9 mouse cellular contexts compared by ENCODE assay signal in the genomic region with DNA sequence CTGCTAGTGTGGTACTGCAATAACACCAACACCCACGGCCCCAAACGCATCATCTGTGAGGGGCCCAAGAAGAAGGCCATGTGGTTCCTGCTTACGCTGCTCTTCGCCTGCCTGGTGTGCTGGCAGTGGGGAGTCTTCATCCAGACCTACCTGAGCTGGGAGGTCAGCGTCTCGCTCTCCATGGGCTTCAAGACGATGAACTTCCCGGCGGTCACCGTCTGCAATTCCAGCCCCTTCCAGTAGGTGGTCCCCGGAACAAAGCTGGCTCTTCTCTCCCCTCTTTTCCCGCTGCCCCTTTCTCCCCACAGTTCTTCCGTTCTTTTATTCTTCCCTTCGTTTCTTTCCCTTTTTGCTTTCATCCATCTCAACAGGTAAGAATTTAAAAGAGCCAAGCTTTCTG. TPM values are rescaled to one million over a fixed set of nuclear protein-coding genes. Genes with fewer than 3 reads are reported as not detected.
DNase-seq lines count a peak whose midpoint lies in the region; ATAC-seq and TF ChIP-seq lines count a peak whose summit lies in the region.
"Had no signal": no experiment of that assay in that cellular context is flagged by ENCODE, and none has a peak within 500 bp of the region (broad histone marks: within the 10 kb centered on the region; RNA-seq: fewer than 3 reads in every experiment).

No protein-coding gene starts in this region.

- no peak for TF ChIP-seq POLR2A in kidney, adult 2 months (IDR thresholded peaks at IDR 0.05; ENCODE audit: low read depth, low read length)

- WGBS in forebrain, postnatal 0 days, result 12% methylated on average over 14 of the region's 14 CpGs
- WGBS in kidney, adult 2 months, result 10% methylated on average over 14 of the region's 14 CpGs
- WGBS in stomach, embryonic 15.5 days, result 9% methylated on average over 14 of the region's 14 CpGs

- no peak overlapping the region for H3K9ac ChIP-seq in forebrain, postnatal 0 days
- no peak overlapping the region for H3K9ac ChIP-seq in stomach, embryonic 15.5 days

- H3ac ChIP-seq in C2C12 (ENCODE audit: control insufficient read depth, insufficient read length, low read depth), result no peak overlapping the region

- no peaks in the 10 kb centered on the region for H3K79me2 ChIP-seq in C2C12 (ENCODE audit: control insufficient read depth, insufficient read depth)

- H3K36me3 ChIP-seq in C2C12 (ENCODE audit: control insufficient read depth, insufficient read depth), result no peaks in the 10 kb centered on the region
- H3K36me3 ChIP-seq in forebrain, postnatal 0 days (ENCODE audit: insufficient read depth), result no peaks in the 10 kb centered on the region
- no peaks in the 10 kb centered on the region for H3K36me3 ChIP-seq in kidney, adult 2 months (ENCODE audit: control insufficient read depth, insufficient read depth, low read length)
- H3K36me3 ChIP-seq in stomach, embryonic 15.5 days, result no peaks in the 10 kb centered on the region

- TF ChIP-seq CTCF in C2C12 (IDR thresholded peaks at IDR 0.05; ENCODE audit: control insufficient read depth, insufficient read depth, insufficient read length), result peak; percentile 3
- TF ChIP-seq CTCF in forebrain, postnatal 0 days (IDR thresholded peaks at IDR 0.05; ENCODE audit: low read depth), result peak; percentile 66
- TF ChIP-seq CTCF in kidney, adult 2 months (conservative IDR thresholded peaks at IDR 0.05; ENCODE audit: insufficient read depth, insufficient read length, low read depth, low read length), result peak; percentile 61

- H3K27ac ChIP-seq in forebrain, postnatal 0 days (ENCODE audit: low read depth, low read length), result no peak overlapping the region
- no peak overlapping the region for H3K27ac ChIP-seq in kidney, adult 2 months (ENCODE audit: insufficient read depth, low read depth, low read length)
- no peak overlapping the region for H3K27ac ChIP-seq in stomach, embryonic 15.5 days

- H3K27me3 ChIP-seq in C2C12 (ENCODE audit: control insufficient read depth, insufficient read depth, insufficient read length), result peaks cover 16% of the 10 kb centered on the region
- no peaks in the 10 kb centered on the region for H3K27me3 ChIP-seq in forebrain, postnatal 0 days (ENCODE audit: insufficient read depth, low read length)
- no peaks in the 10 kb centered on the region for H3K27me3 ChIP-seq in kidney, adult 2 months (replicated peaks; ENCODE audit: control insufficient read depth, insufficient read depth, low read length)
- H3K27me3 ChIP-seq in stomach, embryonic 15.5 days (replicated peaks), result 0 out of 2 replicates have a peak, but pooled peaks cover 7% of the 10 kb centered on the region

- no peaks in the 10 kb centered on the region; the same call in 1 of the 2 replicates for H3K4me1 ChIP-seq in forebrain, postnatal 0 days (ENCODE audit: insufficient read depth)
- no peaks in the 10 kb centered on the region for H3K4me1 ChIP-seq in kidney, adult 2 months (ENCODE audit: control insufficient read depth, insufficient read depth, low read length)
- no peaks in the 10 kb centered on the region for H3K4me1 ChIP-seq in stomach, embryonic 15.5 days

- no peak for ATAC-seq in forebrain, postnatal 0 days
- ATAC-seq in megakaryocyte, adult 5-6 weeks (ENCODE audit: poor library complexity, severe bottlenecking), result peak; percentile 59; the same call in 1 of the 2 replicates
- ATAC-seq in stomach, embryonic 15.5 days (ENCODE audit: insufficient read depth, low FRiP score, low read depth), result no peak
- no peak; the same call in 1 of the 2 replicates for ATAC-seq in monocyte, adult 5-6 weeks (replicated peaks; ENCODE audit: insufficient number of reproducible peaks, low FRiP score, low TSS enrichment, poor library complexity, severe bottlenecking)

- no peaks in the 10 kb centered on the region for H3K9me3 ChIP-seq in forebrain, postnatal 0 days (ENCODE audit: low read length)
- no peaks in the 10 kb centered on the region for H3K9me3 ChIP-seq in stomach, embryonic 15.5 days

- DNase-seq in A20 (ENCODE audit: low read depth, low spot score), result peak; percentile 31
- DNase-seq in cerebellum, adult 9-11 months, result peak; percentile 53
- DNase-seq in forebrain, postnatal 0 days, result peak; percentile 6
- peak; percentile 12 for DNase-seq in kidney, adult 2 months

- H3K4me2 ChIP-seq in forebrain, postnatal 0 days (ENCODE audit: low read depth), result peak overlapping the region; percentile 24
- H3K4me2 ChIP-seq in stomach, embryonic 15.5 days, result peak overlapping the region; percentile 19; the same call in 1 of the 2 replicates

- H3K79me3 ChIP-seq in C2C12 (ENCODE audit: low read depth), result no peaks in the 10 kb centered on the region

- H3K4me3 ChIP-seq in C2C12 (ENCODE audit: insufficient read depth, poor library complexity, severe bottlenecking), result no peak overlapping the region
- no peak overlapping the region for H3K4me3 ChIP-seq in forebrain, postnatal 0 days (ENCODE audit: low read depth, low read length)
- no peak overlapping the region for H3K4me3 ChIP-seq in kidney, adult 2 months (ENCODE audit: insufficient read depth, low read depth, low read length)
- H3K4me3 ChIP-seq in stomach, embryonic 15.5 days (replicated peaks), result no peak overlapping the region

TF ChIP-seq in C2C12, 6 proteins besides CTCF, POLR2A, EP300 and RAD21:
- TF ChIP-seq CEBPB (IDR thresholded peaks at IDR 0.05; ENCODE audit: low read depth) (no peak), MYOD1 (IDR thresholded peaks at IDR 0.05; ENCODE audit: control insufficient read depth, insufficient read length, low read depth) (no peak), MAX (IDR thresholded peaks at IDR 0.05) (no peak), USF1 (IDR thresholded peaks at IDR 0.05; ENCODE audit: low read depth) (no peak), FOSL1 (IDR thresholded peaks at IDR 0.05; ENCODE audit: insufficient read depth, low read length, poor library complexity, severe bottlenecking) (no peak)

RNA-seq across cellular contexts. Expression of a gene that starts 34.5 kb away (rescaled TPM):
- polyA plus RNA-seq in C2C12 (2012; fragmentation: generic; extraction: Trizol), result not detected
- total RNA-seq in forebrain, postnatal 0 days (2014; rRNA removed), result 0.31 and 0.67 TPM in 2 replicates
- 0.24 and 0.54 TPM in 2 replicates for polyA plus RNA-seq in forebrain, postnatal 0 days (2015; fragmentation: Nextera tagmentation; extraction: Ambion mirVana)
- polyA plus RNA-seq in kidney, adult 2 months (2012; rRNA removed), result 74.7 and 92.7 TPM in 2 replicates
- total RNA-seq in megakaryocyte, adult 5-6 weeks (2015), result not detected in 2 replicates
- not detected in 2 replicates for total RNA-seq in megakaryocyte, adult 5-6 weeks (2017)
- polyA plus RNA-seq in stomach, embryonic 15.5 days (2015; fragmentation: Nextera tagmentation; extraction: Ambion mirVana), result 0.41 and 0.55 TPM in 2 replicates
- total RNA-seq in monocyte, adult 5-6 weeks (2017), result not detected in 3 replicates
- total RNA-seq: hematopoietic stem cell, adult 5-6 weeks had no signal

Comparison
In these comparisons a context has a peak if more than half of its experiments do, and no peak if none do; other contexts are left out.
1. CTCF ChIP-seq: peak in every context shown above with its lines; median percentile 66 in forebrain, postnatal 0 days; 61 in kidney, adult 2 months; 3 in C2C12.
2. RNA of a gene that starts 34.5 kb away (polyA plus RNA-seq): 74.7 to 92.7 TPM in kidney, adult 2 months; 0.41 to 0.55 TPM in stomach, embryonic 15.5 days, 0.24 to 0.54 TPM in forebrain, postnatal 0 days and not detected in C2C12 (single experiment); every median in the first group is over 10 times any median in the second.
3. Peak in every context shown above with its lines, with median percentiles within 50 percentile points of each other: DNase-seq.